Mouse (Mus musculus): ENCODE data around the gene Dner. TPM values are rescaled to one million over a fixed set of nuclear protein-coding genes. Genes with fewer than 3 reads are reported as not detected.

Gene Dner
- 127 and 140 TPM in 2 replicates for polyA plus RNA-seq (2012; rRNA removed)

- DNase-seq (ENCODE audit: extremely low spot score in 1 of 2, low spot score in 1 of 2), result peak in 1 of 2 experiments; percentile 75
Measured at GRCm38 (mm10) chr1:84695517-84696411, at the start of gene Dner. Gene Dner (minus strand): TSS chr1:84696221.

DNA sequence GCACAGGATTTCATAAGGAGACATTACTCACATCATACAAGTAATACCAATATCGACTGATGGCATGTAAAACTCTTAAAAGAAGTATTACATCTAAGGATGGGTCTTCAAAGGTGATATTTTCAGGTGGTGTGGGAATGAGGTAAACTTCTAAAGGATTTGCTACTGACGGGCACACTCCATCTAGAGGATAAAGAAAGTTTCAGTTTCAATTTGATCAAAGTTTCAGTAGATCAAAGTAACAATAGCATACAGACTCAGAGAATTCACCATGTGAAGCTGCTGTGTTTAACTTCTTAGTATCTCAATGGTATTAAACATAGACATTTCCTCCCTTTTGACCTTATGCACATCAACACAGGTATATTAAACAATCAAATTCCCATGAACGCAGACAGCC is 46.1 kb upstream of the Dner start:
- no peak for DNase-seq (ENCODE audit: extremely low spot score in 1 of 2, low spot score in 1 of 2)

DNA sequence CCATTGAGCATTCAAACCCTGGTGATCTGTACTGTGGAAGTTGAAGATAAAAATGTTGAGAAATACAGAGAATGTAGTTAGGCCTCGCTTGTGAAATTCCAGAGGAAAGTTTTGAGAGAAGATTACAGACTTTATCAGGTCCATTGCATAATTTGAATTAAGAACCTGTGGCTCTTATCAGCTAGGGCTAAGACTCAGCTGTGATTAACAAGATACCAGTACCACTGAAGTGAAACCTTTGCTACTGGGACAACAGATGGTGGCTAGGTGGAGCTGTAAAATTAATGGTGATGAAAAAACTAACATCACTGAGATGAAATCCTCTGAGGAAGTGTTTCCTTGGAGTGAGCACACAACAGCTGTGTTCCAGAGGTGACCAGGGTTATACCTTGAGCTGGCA is 44.1 kb upstream of the Dner start:
- no peak for DNase-seq (ENCODE audit: extremely low spot score in 1 of 2, low spot score in 1 of 2)

DNA sequence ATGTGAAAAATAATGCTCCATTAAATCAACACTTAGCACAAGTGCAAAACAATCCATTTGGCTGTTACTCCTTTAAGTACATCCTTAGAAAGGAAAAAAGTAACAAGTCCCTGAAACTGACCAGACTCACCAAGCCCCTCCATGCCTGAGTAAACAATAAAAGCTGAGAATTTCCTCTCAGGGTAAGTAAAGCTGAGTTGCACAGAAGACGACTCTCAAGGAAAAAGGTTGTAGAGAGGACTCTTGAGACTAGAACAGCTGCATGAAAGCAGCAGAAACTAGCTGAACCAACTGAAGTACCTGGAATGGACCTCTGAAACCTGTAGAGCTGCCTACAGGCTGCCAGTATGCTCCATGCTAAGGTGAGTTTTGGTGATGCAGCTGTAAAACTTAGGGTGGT is 41.1 kb upstream of the Dner start:
- DNase-seq (ENCODE audit: extremely low spot score in 1 of 2, low spot score in 1 of 2), result no peak

GRCm38 (mm10) chr1:84733799-84734198 is 37.8 kb upstream of the Dner start:
- peak in 1 of 2 experiments; percentile 45 for DNase-seq (ENCODE audit: extremely low spot score in 1 of 2, low spot score in 1 of 2)

- DNase-seq (ENCODE audit: extremely low spot score in 1 of 2, low spot score in 1 of 2), result no peak
Measured at GRCm38 (mm10) chr1:84731763-84732162, 35.7 kb upstream of the Dner start.

DNA sequence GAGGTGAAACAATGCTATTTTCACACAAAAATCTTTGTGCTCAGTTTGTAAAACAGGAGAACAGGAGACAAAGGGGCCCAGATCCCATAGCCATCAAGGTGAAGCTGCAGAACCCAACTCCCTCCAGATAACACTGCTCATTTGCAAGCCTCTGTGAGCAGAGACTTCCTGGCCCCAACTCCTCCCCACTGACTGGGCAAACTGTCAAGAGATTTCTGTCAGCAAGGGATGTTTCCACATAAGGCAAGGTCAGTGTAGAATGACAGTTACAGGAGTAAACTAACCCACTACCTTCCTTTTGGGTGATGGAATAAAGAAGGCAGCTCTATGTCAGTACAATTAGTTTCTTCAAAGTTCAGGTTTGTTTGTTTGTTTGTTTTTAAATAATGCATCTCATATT is 26.8 kb upstream of the Dner start:
- no peak for DNase-seq (ENCODE audit: extremely low spot score in 1 of 2, low spot score in 1 of 2)

DNA sequence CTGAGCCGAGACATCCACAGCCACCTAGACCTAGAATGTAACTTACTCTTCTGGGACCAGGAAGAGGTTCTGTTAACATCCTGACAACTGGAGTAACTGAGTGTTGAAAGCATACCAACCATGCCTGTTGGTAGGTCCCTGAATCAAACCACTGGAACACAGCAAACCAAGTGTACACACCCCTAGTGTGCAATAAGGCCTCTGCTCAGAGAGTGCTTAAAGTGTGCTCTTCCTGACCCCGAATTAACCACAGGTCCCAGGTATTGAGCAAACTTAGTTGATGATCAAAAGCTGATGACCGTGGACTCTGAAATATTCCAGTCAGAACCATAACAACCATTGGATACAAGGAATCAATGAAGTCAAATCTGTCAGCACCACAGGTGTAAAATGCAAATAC is 26.4 kb upstream of the Dner start:
- no peak for DNase-seq (ENCODE audit: extremely low spot score in 1 of 2, low spot score in 1 of 2)

DNA sequence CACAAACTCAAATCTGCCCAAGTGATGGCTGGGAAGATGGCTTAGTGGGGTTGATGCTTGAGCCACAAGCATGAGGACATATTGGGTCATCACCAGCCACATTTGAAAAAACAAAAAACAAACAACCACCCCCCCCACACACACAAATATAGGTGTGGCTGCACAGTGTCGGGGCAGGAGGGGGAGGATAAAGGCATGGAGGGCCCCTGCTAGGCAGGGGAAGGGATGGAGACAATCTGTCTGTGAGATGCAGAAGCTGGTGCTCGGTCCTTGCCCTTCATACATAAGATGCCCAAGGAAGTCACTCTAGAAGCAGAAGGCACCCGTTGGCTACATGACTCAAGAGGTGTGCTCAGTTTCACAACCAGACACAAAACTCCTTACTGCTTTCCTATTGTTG is 25.9 kb upstream of the Dner start:
- no peak for DNase-seq (ENCODE audit: extremely low spot score in 1 of 2, low spot score in 1 of 2)

GRCm38 (mm10) chr1:84709810-84710785 is 14.1 kb upstream of the Dner start:
- DNase-seq (ENCODE audit: extremely low spot score in 1 of 2, low spot score in 1 of 2), result peak; percentile 73 to 84

DNA sequence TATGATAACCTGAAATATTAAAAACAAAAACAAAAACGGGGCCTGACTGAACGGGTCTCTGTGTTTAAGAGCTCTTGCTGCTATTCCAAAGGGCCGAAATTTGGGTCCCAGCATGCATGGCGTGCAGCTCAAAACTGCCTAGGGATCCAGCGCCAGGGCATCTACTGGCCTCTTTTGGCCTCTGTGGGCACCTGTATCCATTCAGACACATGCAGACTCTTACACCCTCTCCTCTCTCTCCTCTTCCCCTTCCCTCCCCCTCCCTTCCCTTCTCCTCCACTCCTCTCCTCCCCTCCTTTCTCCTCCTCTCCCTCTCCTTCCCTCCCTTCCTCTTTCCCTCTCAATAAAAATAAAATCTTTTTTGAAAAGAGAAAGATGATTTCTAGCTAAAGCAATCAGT is 13.4 kb upstream of the Dner start:
- no peak for DNase-seq (ENCODE audit: extremely low spot score in 1 of 2, low spot score in 1 of 2)

DNA sequence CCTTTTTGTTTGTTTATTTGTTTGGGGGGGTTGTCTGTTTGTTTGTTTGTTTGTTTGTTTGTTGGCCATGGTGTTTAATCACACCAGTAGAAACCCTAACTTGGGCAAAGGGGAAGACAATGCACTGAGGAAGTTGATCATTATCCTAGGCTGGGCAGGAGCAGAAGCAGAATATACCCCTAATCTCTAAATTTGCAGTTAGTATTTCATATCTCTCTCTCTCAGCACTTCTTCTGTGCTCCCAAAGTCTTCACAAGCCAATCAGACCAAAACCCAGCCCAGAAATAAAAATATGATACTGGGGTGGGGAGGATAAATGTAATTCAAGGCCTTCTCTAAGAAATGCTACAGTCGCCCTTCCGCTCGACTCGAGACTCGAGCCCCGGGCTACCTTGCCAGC is 4.2 kb upstream of the Dner start:
- no peak for DNase-seq (ENCODE audit: extremely low spot score in 1 of 2, low spot score in 1 of 2)

DNA sequence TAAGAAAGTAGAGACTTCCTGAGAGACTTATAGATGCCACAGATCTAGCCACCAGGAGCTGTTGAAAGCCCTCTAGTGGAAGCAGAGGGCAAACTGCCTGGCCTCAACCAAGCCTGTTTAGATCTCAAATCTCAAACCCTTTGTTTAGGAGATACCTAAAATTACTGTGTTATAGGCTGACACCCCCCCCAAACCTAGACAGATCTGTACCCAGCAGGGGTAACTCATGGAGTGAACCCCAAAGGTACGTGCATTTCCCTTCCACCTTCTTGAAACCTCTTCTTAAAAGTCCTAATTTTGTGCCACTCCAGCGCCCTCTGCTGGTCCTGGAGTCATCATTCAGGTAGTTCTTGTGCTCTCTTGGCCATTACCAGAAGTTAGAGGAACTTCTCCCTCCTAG is 1.1 kb upstream of the Dner start:
- DNase-seq (ENCODE audit: extremely low spot score in 1 of 2, low spot score in 1 of 2), result peak in 1 of 2 experiments; percentile 90

DNA sequence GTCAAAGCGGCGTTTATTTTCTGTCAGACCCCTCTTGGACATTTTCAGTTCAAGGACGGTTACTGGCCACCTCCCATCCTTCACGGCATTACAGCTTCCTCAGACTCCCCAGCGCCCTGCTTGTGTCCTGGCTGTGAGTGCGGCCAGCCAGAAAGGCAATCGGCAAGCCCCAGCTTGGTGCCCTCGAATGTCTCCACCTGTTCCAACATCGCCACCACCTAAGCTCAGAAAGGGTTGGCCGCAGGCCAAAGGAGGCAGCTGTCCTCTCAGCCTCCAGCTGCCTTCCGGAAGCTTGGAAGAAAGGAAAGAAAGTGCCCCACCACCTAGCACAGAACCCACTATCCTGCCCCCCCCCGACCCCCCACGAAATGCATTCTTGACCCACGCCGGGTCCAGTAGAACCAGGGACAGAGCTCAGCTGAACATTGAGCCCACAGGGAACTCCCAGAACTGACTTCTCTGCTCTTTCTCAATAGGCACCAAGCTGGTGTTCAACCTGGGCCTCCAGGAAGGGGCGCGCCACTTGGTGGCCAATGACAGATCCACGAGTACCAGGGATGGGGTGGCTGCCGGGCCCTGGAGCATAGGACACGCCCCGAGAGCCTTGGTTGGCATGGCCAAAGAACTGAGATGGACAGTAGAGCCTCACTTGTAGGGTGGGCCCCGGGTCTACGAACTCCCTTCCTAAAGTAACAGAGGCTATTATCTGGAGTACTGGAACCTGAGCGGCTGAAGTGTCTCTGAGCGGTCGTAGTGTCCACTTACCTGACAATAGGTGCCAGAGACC is 1.1 kb downstream of the Dner start:
- DNase-seq (ENCODE audit: extremely low spot score in 1 of 2, low spot score in 1 of 2), result peak in 1 of 2 experiments; percentile 57

DNA sequence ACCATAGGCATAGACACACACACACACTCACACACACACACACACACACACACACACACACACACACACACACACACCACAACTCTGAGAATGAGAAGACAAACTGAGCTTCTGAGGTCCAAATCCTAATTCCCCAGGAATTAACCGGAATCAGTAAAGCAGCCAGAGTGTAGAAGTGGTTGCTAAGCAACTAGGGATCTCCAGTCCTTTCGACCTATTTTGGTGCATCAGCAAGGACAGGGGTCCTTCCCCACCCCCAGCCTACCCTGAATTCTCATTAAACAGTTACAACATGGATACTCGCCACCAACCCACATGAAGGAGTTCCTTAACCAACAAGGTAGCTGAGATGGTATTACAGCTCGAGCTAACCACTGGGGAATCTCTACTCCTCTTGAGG is 18.1 kb downstream of the Dner start:
- no peak for DNase-seq (ENCODE audit: extremely low spot score in 1 of 2, low spot score in 1 of 2)

GRCm38 (mm10) chr1:84668100-84668846 is 27.7 kb downstream of the Dner start:
- DNase-seq (ENCODE audit: extremely low spot score in 1 of 2, low spot score in 1 of 2), result no peak

DNA sequence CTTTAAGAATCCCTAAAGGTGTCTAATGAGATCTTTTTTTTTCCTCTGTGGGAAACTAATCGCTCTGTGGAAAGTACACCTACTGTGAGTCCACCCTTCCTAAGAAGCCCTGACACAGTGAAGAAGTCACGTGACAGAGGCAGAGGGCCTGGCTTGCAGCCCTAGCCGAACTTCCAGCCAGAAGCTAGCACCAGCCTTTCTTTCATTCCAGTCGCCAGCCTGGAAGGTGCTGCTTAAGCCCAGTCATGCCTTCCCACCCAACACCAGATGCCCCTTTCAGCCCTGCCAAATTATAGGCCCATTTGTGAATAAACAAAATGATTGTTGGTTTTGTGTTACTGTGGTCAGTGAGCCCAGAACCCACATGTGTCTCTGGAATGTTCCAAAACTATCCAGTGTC is 28.4 kb downstream of the Dner start:
- peak in 1 of 2 experiments; percentile 22 for DNase-seq (ENCODE audit: extremely low spot score in 1 of 2, low spot score in 1 of 2)

- no peak for DNase-seq (ENCODE audit: extremely low spot score in 1 of 2, low spot score in 1 of 2)
Measured at GRCm38 (mm10) chr1:84664377-84665118, 31.5 kb downstream of the Dner start.

GRCm38 (mm10) chr1:84646781-84647180 is 49.2 kb downstream of the Dner start:
- DNase-seq (ENCODE audit: extremely low spot score in 1 of 2, low spot score in 1 of 2), result no peak
